In genomic region chr17:23786510-23786931, GRCm38 (mm10) we compare ENCODE assay signal across 7 mouse cellular contexts. TPM values are rescaled to one million over a fixed set of nuclear protein-coding genes. Genes with fewer than 3 reads are reported as not detected.
A peak's percentile ranks its signal among the peaks of the same experiment; 100 is the strongest.
DNase-seq lines count a peak whose midpoint lies in the region; ATAC-seq and TF ChIP-seq lines count a peak whose summit lies in the region.

No protein-coding gene starts in this region.

- 0 out of 2 replicates have a peak, but pooled peaks cover 5% of the 10 kb centered on the region for H3K4me1 ChIP-seq in lung, embryonic 14.5 days (ENCODE audit: insufficient read depth)
- peaks cover 23% of the 10 kb centered on the region for H3K4me1 ChIP-seq in forebrain, embryonic 14.5 days (ENCODE audit: control insufficient read depth, insufficient read depth, low read length)
- peaks cover 21% of the 10 kb centered on the region for H3K4me1 ChIP-seq in limb, embryonic 14.5 days (ENCODE audit: control insufficient read depth, insufficient read depth, low read length)
- peaks cover 10% of the 10 kb centered on the region for H3K4me1 ChIP-seq in neural tube, embryonic 14.5 days (ENCODE audit: control insufficient read depth, insufficient read depth, low read length)

- 0 out of 2 replicates have a peak overlapping the region, but pooled peaks have one; percentile 2 for H3K9ac ChIP-seq in lung, embryonic 14.5 days
- H3K9ac ChIP-seq in forebrain, embryonic 14.5 days (ENCODE audit: low read length) = peak overlapping the region; percentile 75; the same call in 1 of the 2 replicates
- 0 out of 2 replicates have a peak overlapping the region, but pooled peaks have one; percentile 75 for H3K9ac ChIP-seq in limb, embryonic 14.5 days (ENCODE audit: low read depth, low read length, severe bottlenecking)
- peak overlapping the region; percentile 87 for H3K9ac ChIP-seq in neural tube, embryonic 14.5 days (replicated peaks; ENCODE audit: low read depth, low read length)

- ATAC-seq in lung, embryonic 14.5 days (ENCODE audit: insufficient read depth) = peak; percentile 26; the same call in 1 of the 2 replicates
- ATAC-seq in forebrain, embryonic 14.5 days = peak; percentile 54
- ATAC-seq in limb, embryonic 14.5 days (ENCODE audit: low FRiP score, low read depth) = no peak
- ATAC-seq in neural tube, embryonic 14.5 days (ENCODE audit: low read depth) = peak; percentile 70

- H3K4me2 ChIP-seq in lung, embryonic 14.5 days = peak overlapping the region; percentile 88
- peak overlapping the region; percentile 73 for H3K4me2 ChIP-seq in forebrain, embryonic 14.5 days (ENCODE audit: low read length)
- peak overlapping the region; percentile 78 for H3K4me2 ChIP-seq in limb, embryonic 14.5 days (replicated peaks; ENCODE audit: low read depth, low read length, severe bottlenecking)
- peak overlapping the region; percentile 74 for H3K4me2 ChIP-seq in neural tube, embryonic 14.5 days (ENCODE audit: low read depth, low read length)

- no peaks in the 10 kb centered on the region for H3K9me3 ChIP-seq in lung, embryonic 14.5 days (ENCODE audit: low read depth, low read length)
- no peaks in the 10 kb centered on the region for H3K9me3 ChIP-seq in forebrain, embryonic 14.5 days (replicated peaks; ENCODE audit: control insufficient read depth, low read length)
- H3K9me3 ChIP-seq in limb, embryonic 14.5 days (ENCODE audit: control insufficient read depth, low read length) = no peaks in the 10 kb centered on the region
- no peaks in the 10 kb centered on the region for H3K9me3 ChIP-seq in neural tube, embryonic 14.5 days (ENCODE audit: control insufficient read depth, low read length)

- no peaks in the 10 kb centered on the region for H3K36me3 ChIP-seq in lung, embryonic 14.5 days (ENCODE audit: insufficient read depth)
- no peaks in the 10 kb centered on the region for H3K36me3 ChIP-seq in forebrain, embryonic 14.5 days (ENCODE audit: control insufficient read depth, insufficient read depth, low read length)
- H3K36me3 ChIP-seq in limb, embryonic 14.5 days (ENCODE audit: control insufficient read depth, insufficient read depth, low read length) = no peaks in the 10 kb centered on the region
- no peaks in the 10 kb centered on the region for H3K36me3 ChIP-seq in neural tube, embryonic 14.5 days (ENCODE audit: control insufficient read depth, insufficient read depth, low read length)

- no peak overlapping the region; the same call in 1 of the 2 replicates for H3K27ac ChIP-seq in lung, embryonic 14.5 days (ENCODE audit: low read depth)
- peak overlapping the region; percentile 85 for H3K27ac ChIP-seq in forebrain, embryonic 14.5 days (ENCODE audit: low read depth, low read length)
- H3K27ac ChIP-seq in limb, embryonic 14.5 days (replicated peaks; ENCODE audit: low read depth, low read length) = 0 out of 2 replicates have a peak overlapping the region, but pooled peaks have one; percentile 33
- peak overlapping the region; percentile 94 for H3K27ac ChIP-seq in neural tube, embryonic 14.5 days (ENCODE audit: low read depth, low read length)

- TF ChIP-seq CTCF in lung, embryonic 14.5 days (IDR thresholded peaks at IDR 0.05; ENCODE audit: low read depth) = no peak

- H3K4me3 ChIP-seq in lung, embryonic 14.5 days (ENCODE audit: low read depth, low read length) = peak overlapping the region; percentile 60
- H3K4me3 ChIP-seq in forebrain, embryonic 14.5 days (ENCODE audit: low read depth, low read length) = peak overlapping the region; percentile 56
- H3K4me3 ChIP-seq in limb, embryonic 14.5 days (replicated peaks; ENCODE audit: low read length) = peak overlapping the region; percentile 67
- H3K4me3 ChIP-seq in neural tube, embryonic 14.5 days (ENCODE audit: low read depth, low read length) = peak overlapping the region; percentile 58; the same call in 1 of the 2 replicates

- no peaks in the 10 kb centered on the region for H3K27me3 ChIP-seq in lung, embryonic 14.5 days (ENCODE audit: insufficient read depth, low read length)
- no peaks in the 10 kb centered on the region for H3K27me3 ChIP-seq in forebrain, embryonic 14.5 days (replicated peaks; ENCODE audit: control insufficient read depth, insufficient read depth, low read length)
- no peaks in the 10 kb centered on the region for H3K27me3 ChIP-seq in limb, embryonic 14.5 days (ENCODE audit: control insufficient read depth, insufficient read depth, low read length)
- H3K27me3 ChIP-seq in neural tube, embryonic 14.5 days (ENCODE audit: control insufficient read depth, insufficient read depth, low read length) = no peaks in the 10 kb centered on the region

- DNase-seq in lung, embryonic 14.5 days = peak; percentile 53
- DNase-seq in lung, postnatal 14 days = no peak
- DNase-seq in cerebellum, adult 9-10 months = peak; percentile 83
- DNase-seq in forebrain, embryonic 14.5 days (ENCODE audit: low spot score) = peak; percentile 66
- peak; percentile 25 for DNase-seq in limb, embryonic 14.5 days (ENCODE audit: low spot score)
- DNase-seq in urinary bladder, adult 2 months (ENCODE audit: low spot score) = no peak

- TF ChIP-seq POLR2A in limb, embryonic 14.5 days (IDR thresholded peaks at IDR 0.05; ENCODE audit: borderline replicate concordance, extremely low read depth, insufficient read depth, insufficient read length) = no peak

- WGBS in lung, embryonic 14.5 days = 14% methylated on average over 13 of the region's 13 CpGs
- WGBS in forebrain, embryonic 14.5 days = 13% methylated on average over 13 of the region's 13 CpGs
- WGBS in limb, embryonic 14.5 days = 18% methylated on average over 13 of the region's 13 CpGs
- WGBS in neural tube, embryonic 14.5 days = 11% methylated on average over 13 of the region's 13 CpGs

RNA-seq across cellular contexts. Expression of gene Flywch2, which starts 0.6 kb away (rescaled TPM):
- 28.4 and 29.3 TPM in 2 replicates for polyA plus RNA-seq in lung, embryonic 14.5 days (2014; fragmentation: Nextera tagmentation; extraction: Ambion mirVana)
- polyA plus RNA-seq in forebrain, embryonic 14.5 days (2014; fragmentation: Nextera tagmentation; extraction: Ambion mirVana) = 36.9 and 44.2 TPM in 2 replicates
- polyA plus RNA-seq in limb, embryonic 14.5 days (2012; rRNA removed) = 46.3 and 50.8 TPM in 2 replicates
- 41.2 and 47.5 TPM in 2 replicates for polyA plus RNA-seq in limb, embryonic 14.5 days (2014; fragmentation: Nextera tagmentation; extraction: Ambion mirVana)
- polyA plus RNA-seq in neural tube, embryonic 14.5 days (2014; fragmentation: Nextera tagmentation; extraction: Ambion mirVana) = 69.9 and 96.5 TPM in 2 replicates
- polyA plus RNA-seq in urinary bladder, adult 2 months (2012; rRNA removed) = 9.0 and 13.2 TPM in 2 replicates

RNA-seq across cellular contexts. Expression of gene Srrm2, which starts 3.8 kb away (rescaled TPM):
- polyA plus RNA-seq in lung, embryonic 14.5 days (2014; fragmentation: Nextera tagmentation; extraction: Ambion mirVana) = 429 and 491 TPM in 2 replicates
- 226 and 339 TPM in 2 replicates for polyA plus RNA-seq in forebrain, embryonic 14.5 days (2014; fragmentation: Nextera tagmentation; extraction: Ambion mirVana)
- 654 and 850 TPM in 2 replicates for polyA plus RNA-seq in limb, embryonic 14.5 days (2012; rRNA removed)
- polyA plus RNA-seq in limb, embryonic 14.5 days (2014; fragmentation: Nextera tagmentation; extraction: Ambion mirVana) = 406 and 466 TPM in 2 replicates
- 471 and 524 TPM in 2 replicates for polyA plus RNA-seq in neural tube, embryonic 14.5 days (2014; fragmentation: Nextera tagmentation; extraction: Ambion mirVana)
- polyA plus RNA-seq in urinary bladder, adult 2 months (2012; rRNA removed) = 540 TPM in 2 replicates

RNA-seq across cellular contexts. Expression of gene Flywch1, which starts 15.1 kb away (rescaled TPM):
- 64.9 and 73.4 TPM in 2 replicates for polyA plus RNA-seq in lung, embryonic 14.5 days (2014; fragmentation: Nextera tagmentation; extraction: Ambion mirVana)
- 129 and 143 TPM in 2 replicates for polyA plus RNA-seq in forebrain, embryonic 14.5 days (2014; fragmentation: Nextera tagmentation; extraction: Ambion mirVana)
- polyA plus RNA-seq in limb, embryonic 14.5 days (2012; rRNA removed) = 47.1 and 58.5 TPM in 2 replicates
- polyA plus RNA-seq in limb, embryonic 14.5 days (2014; fragmentation: Nextera tagmentation; extraction: Ambion mirVana) = 66.2 and 74.8 TPM in 2 replicates
- polyA plus RNA-seq in neural tube, embryonic 14.5 days (2014; fragmentation: Nextera tagmentation; extraction: Ambion mirVana) = 192 and 216 TPM in 2 replicates
- polyA plus RNA-seq in urinary bladder, adult 2 months (2012; rRNA removed) = 35.0 and 39.3 TPM in 2 replicates

RNA-seq across cellular contexts. Expression of gene Kremen2, which starts 40.9 kb away (rescaled TPM):
- polyA plus RNA-seq in lung, embryonic 14.5 days (2014; fragmentation: Nextera tagmentation; extraction: Ambion mirVana) = not detected in 2 replicates
- polyA plus RNA-seq in forebrain, embryonic 14.5 days (2014; fragmentation: Nextera tagmentation; extraction: Ambion mirVana) = 0.23 and 0.25 TPM in 2 replicates
- 40.1 and 50.6 TPM in 2 replicates for polyA plus RNA-seq in limb, embryonic 14.5 days (2012; rRNA removed)
- polyA plus RNA-seq in limb, embryonic 14.5 days (2014; fragmentation: Nextera tagmentation; extraction: Ambion mirVana) = 42.4 and 42.6 TPM in 2 replicates
- polyA plus RNA-seq in neural tube, embryonic 14.5 days (2014; fragmentation: Nextera tagmentation; extraction: Ambion mirVana) = 0.93 and 1.2 TPM in 2 replicates
- 0.04 and 0.11 TPM in 2 replicates for polyA plus RNA-seq in urinary bladder, adult 2 months (2012; rRNA removed)

RNA-seq across cellular contexts. Expression of gene Elob, which starts 42.4 kb away (rescaled TPM):
- 1,057 and 1,075 TPM in 2 replicates for polyA plus RNA-seq in lung, embryonic 14.5 days (2014; fragmentation: Nextera tagmentation; extraction: Ambion mirVana)
- polyA plus RNA-seq in forebrain, embryonic 14.5 days (2014; fragmentation: Nextera tagmentation; extraction: Ambion mirVana) = 1,202 and 1,508 TPM in 2 replicates
- polyA plus RNA-seq in limb, embryonic 14.5 days (2012; rRNA removed) = 739 and 935 TPM in 2 replicates
- 1,204 and 1,221 TPM in 2 replicates for polyA plus RNA-seq in limb, embryonic 14.5 days (2014; fragmentation: Nextera tagmentation; extraction: Ambion mirVana)
- polyA plus RNA-seq in neural tube, embryonic 14.5 days (2014; fragmentation: Nextera tagmentation; extraction: Ambion mirVana) = 1,182 and 1,322 TPM in 2 replicates
- polyA plus RNA-seq in urinary bladder, adult 2 months (2012; rRNA removed) = 466 and 498 TPM in 2 replicates

Comparison
In these comparisons a context has a peak if more than half of its experiments do, and no peak if none do; other contexts are left out.
1. DNase-seq: peak in lung, embryonic 14.5 days (single experiment), cerebellum, adult 9-10 months (single experiment), forebrain, embryonic 14.5 days (single experiment) and limb, embryonic 14.5 days (single experiment); none in lung, postnatal 14 days (single experiment) and urinary bladder, adult 2 months (single experiment).
2. H3K9ac ChIP-seq: peak in every context shown above with its lines; median percentile 87 in neural tube, embryonic 14.5 days; 75 in forebrain, embryonic 14.5 days; 75 in limb, embryonic 14.5 days; 2 in lung, embryonic 14.5 days.
3. Peak in every context shown above with its lines, with median percentiles within 50 percentile points of each other: H3K4me2 ChIP-seq and H3K4me3 ChIP-seq.